Mouse (Mus musculus): ENCODE data around the gene Rasip1. TPM values are rescaled to one million over a fixed set of nuclear protein-coding genes. Genes with fewer than 3 reads are reported as not detected.
"Not testable (repeated sequence)": the region's sequence is repeated elsewhere in the genome, so short reads cannot be mapped to it uniquely, and the experiment has no call there.

The Rasip1 gene
- polyA plus RNA-seq, 1 experiment from 2014 or later, result 5.1 TPM

DNA sequence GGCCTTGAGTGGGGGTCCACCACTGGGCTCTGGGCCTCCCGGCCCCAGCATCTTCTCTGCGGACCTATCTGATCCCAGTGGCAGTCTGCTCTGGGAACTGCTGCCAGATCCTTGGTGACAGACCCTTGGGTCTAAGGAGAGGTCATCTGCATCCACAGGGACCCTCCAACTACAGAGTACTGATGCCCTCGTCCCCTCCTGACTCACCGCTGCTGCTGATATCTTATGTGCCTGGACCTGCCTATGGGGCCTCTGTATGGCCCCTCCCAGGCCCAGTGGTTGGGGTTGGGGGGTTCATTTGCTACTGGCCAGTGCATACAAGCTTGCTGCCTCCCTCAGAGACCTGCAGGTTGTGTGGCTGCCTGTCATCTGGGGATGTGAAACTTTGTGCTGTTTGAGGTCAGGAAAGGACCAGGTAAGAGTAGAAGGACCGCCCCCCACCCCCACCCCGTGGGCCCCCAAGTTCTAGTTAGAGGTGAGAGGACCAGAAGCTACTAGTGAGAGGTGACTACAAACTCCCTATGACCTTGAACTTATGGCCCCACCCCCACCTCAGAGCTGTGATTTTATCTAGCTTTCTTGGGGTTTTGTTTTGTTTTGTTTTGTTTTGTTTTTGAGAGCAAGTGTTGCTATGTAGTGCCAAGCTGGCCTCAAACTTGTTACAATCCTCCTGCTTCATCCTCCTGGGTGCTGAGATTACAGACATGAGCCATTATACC lies 17.7 kb downstream of the Rasip1 start:
- H3K4me3 ChIP-seq (ENCODE audit: low read depth, low read length), result 0 out of 2 replicates have a peak overlapping the region, but pooled peaks have one; percentile 37
- H3K9ac ChIP-seq (ENCODE audit: low read depth, low read length), result no peak overlapping the region
- peak overlapping the region; percentile 82 for H3K27ac ChIP-seq (ENCODE audit: low read depth, low read length)
- ATAC-seq (ENCODE audit: low FRiP score) (no peak), DNase-seq (ENCODE audit: low spot score) (no peak)
- 68% methylated on average over 6 of the region's 6 CpGs for WGBS
- H3K9me3 ChIP-seq (ENCODE audit: control insufficient read depth, low read length), result no peaks in the 10 kb centered on the region
- H3K4me2 ChIP-seq (replicated peaks; ENCODE audit: low read depth, low read length), result peak overlapping the region; percentile 67
- H3K27me3 ChIP-seq (ENCODE audit: control insufficient read depth, insufficient read depth, low read length), result peaks cover 2% of the 10 kb centered on the region; the same call in 1 of the 2 replicates
- no peaks in the 10 kb centered on the region for H3K36me3 ChIP-seq (ENCODE audit: control insufficient read depth, insufficient read depth, low read length)
- peaks cover 4% of the 10 kb centered on the region; the same call in 1 of the 2 replicates for H3K4me1 ChIP-seq (replicated peaks; ENCODE audit: control insufficient read depth, insufficient read depth, low read length)

- WGBS, result 64% methylated on average over 7 of the region's 7 CpGs
- DNase-seq (ENCODE audit: low spot score), result no peak
- Histone ChIP-seq H3K4me2 (replicated peaks; ENCODE audit: low read depth, low read length) (no peak overlapping the region), H3K27ac (ENCODE audit: low read depth, low read length) (no peak overlapping the region), H3K9ac (ENCODE audit: low read depth, low read length) (no peak overlapping the region), H3K4me3 (ENCODE audit: low read depth, low read length) (no peak overlapping the region), H3K4me1 (replicated peaks; ENCODE audit: control insufficient read depth, insufficient read depth, low read length) (peaks cover 2% of the 10 kb centered on the region; the same call in 1 of the 2 replicates), H3K9me3 (ENCODE audit: control insufficient read depth, low read length) (no peaks in the 10 kb centered on the region), H3K27me3 (ENCODE audit: control insufficient read depth, insufficient read depth, low read length) (no peaks in the 10 kb centered on the region), H3K36me3 (ENCODE audit: control insufficient read depth, insufficient read depth, low read length) (no peaks in the 10 kb centered on the region)
- ATAC-seq (ENCODE audit: low FRiP score), result no peak
These were observed 18.3 kb downstream of the Rasip1 start for GRCm38 (mm10) chr7:45645591-45645971.

DNA sequence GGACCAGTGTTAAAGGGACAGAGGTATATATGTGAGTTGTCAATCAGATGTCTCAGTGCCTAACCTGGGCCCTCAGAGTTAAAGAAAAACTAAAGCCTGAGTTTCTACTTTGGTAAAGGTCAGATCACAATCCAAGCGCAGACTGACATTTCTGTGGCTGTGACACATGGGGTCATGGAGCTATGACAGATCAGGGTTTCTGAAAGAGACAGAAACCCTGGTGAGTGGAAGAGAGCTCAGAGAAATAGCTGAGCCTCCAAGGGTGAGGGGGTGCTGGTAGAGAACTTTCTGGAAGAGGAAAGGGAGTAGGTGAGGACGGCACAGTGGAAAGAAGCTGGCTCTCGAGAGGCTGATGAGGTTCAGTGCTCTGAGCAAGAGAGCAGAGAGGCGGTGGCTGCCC lies 19.4 kb downstream of the Rasip1 start:
- Histone ChIP-seq H3K27me3 (ENCODE audit: control insufficient read depth, insufficient read depth, low read length) (no peaks in the 10 kb centered on the region), H3K4me1 (replicated peaks; ENCODE audit: control insufficient read depth, insufficient read depth, low read length) (peaks cover 2% of the 10 kb centered on the region; the same call in 1 of the 2 replicates), H3K36me3 (ENCODE audit: control insufficient read depth, insufficient read depth, low read length) (no peaks in the 10 kb centered on the region), H3K4me2 (replicated peaks; ENCODE audit: low read depth, low read length) (no peak overlapping the region), H3K9me3 (ENCODE audit: control insufficient read depth, low read length) (no peaks in the 10 kb centered on the region), H3K27ac (ENCODE audit: low read depth, low read length) (no peak overlapping the region), H3K9ac (ENCODE audit: low read depth, low read length) (no peak overlapping the region), H3K4me3 (ENCODE audit: low read depth, low read length) (no peak overlapping the region)
- ATAC-seq (ENCODE audit: low FRiP score) (no peak), DNase-seq (ENCODE audit: low spot score) (no peak)
- 85% methylated on average over 4 of the region's 4 CpGs for WGBS

DNA sequence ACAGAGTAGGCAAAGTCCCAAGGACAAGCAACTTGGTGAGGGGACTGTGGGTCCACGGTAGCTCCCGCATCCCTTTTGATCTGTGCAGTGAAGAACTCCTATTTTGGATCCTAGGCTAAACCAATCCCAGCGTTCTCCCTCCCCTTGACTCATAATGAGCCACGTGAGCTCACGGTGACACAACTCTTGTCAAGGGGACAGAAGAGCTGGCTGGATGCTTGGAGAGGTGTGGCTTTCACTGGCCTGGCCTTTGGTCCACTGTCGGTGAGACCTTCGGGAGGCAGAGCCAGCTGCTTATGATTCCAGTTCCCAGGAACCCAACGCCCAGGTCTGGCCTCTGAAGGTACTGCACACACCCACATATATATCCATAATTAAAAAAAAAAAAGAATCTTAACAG lies 22.1 kb downstream of the Rasip1 start:
- Histone ChIP-seq H3K27ac (ENCODE audit: low read depth, low read length) (no peak overlapping the region), H3K9me3 (ENCODE audit: control insufficient read depth, low read length) (no peaks in the 10 kb centered on the region), H3K27me3 (ENCODE audit: control insufficient read depth, insufficient read depth, low read length) (no peaks in the 10 kb centered on the region), H3K36me3 (ENCODE audit: control insufficient read depth, insufficient read depth, low read length) (no peaks in the 10 kb centered on the region), H3K9ac (ENCODE audit: low read depth, low read length) (no peak overlapping the region), H3K4me3 (ENCODE audit: low read depth, low read length) (no peak overlapping the region), H3K4me2 (replicated peaks; ENCODE audit: low read depth, low read length) (no peak overlapping the region), H3K4me1 (replicated peaks; ENCODE audit: control insufficient read depth, insufficient read depth, low read length) (0 out of 2 replicates have a peak, but pooled peaks cover 1% of the 10 kb centered on the region)
- ATAC-seq (ENCODE audit: low FRiP score) (no peak), DNase-seq (ENCODE audit: low spot score) (no peak)
- WGBS, result 74% methylated on average over 8 of the region's 8 CpGs

GRCm38 (mm10) chr7:45650484-45650883 lies 23.2 kb downstream of the Rasip1 start:
- not testable (repeated sequence) for H3K27me3 ChIP-seq (ENCODE audit: control insufficient read depth, insufficient read depth, low read length); H3K4me3 ChIP-seq (ENCODE audit: low read depth, low read length); H3K4me1 ChIP-seq (replicated peaks; ENCODE audit: control insufficient read depth, insufficient read depth, low read length); DNase-seq (ENCODE audit: low spot score); H3K4me2 ChIP-seq (replicated peaks; ENCODE audit: low read depth, low read length); H3K9ac ChIP-seq (ENCODE audit: low read depth, low read length); H3K27ac ChIP-seq (ENCODE audit: low read depth, low read length); ATAC-seq (ENCODE audit: low FRiP score); H3K36me3 ChIP-seq (ENCODE audit: control insufficient read depth, insufficient read depth, low read length); H3K9me3 ChIP-seq (ENCODE audit: control insufficient read depth, low read length)
- WGBS, result 93% methylated on average over 19 of the region's 20 CpGs

GRCm38 (mm10) chr7:45654424-45655047 lies 27.2 kb downstream of the Rasip1 start:
- Histone ChIP-seq H3K4me2 (replicated peaks; ENCODE audit: low read depth, low read length) (peak overlapping the region; percentile 11; the same call in 1 of the 2 replicates), H3K27me3 (ENCODE audit: control insufficient read depth, insufficient read depth, low read length) (no peaks in the 10 kb centered on the region), H3K9me3 (ENCODE audit: control insufficient read depth, low read length) (no peaks in the 10 kb centered on the region), H3K9ac (ENCODE audit: low read depth, low read length) (0 out of 2 replicates have a peak overlapping the region, but pooled peaks have one; percentile 27), H3K4me3 (ENCODE audit: low read depth, low read length) (no peak overlapping the region), H3K4me1 (replicated peaks; ENCODE audit: control insufficient read depth, insufficient read depth, low read length) (no peaks in the 10 kb centered on the region), H3K36me3 (ENCODE audit: control insufficient read depth, insufficient read depth, low read length) (no peaks in the 10 kb centered on the region), H3K27ac (ENCODE audit: low read depth, low read length) (no peak overlapping the region)
- DNase-seq (ENCODE audit: low spot score) (peak; percentile 40), ATAC-seq (ENCODE audit: low FRiP score) (no peak)
- 30% methylated on average over 17 of the region's 17 CpGs for WGBS

- H3K4me2 ChIP-seq (replicated peaks; ENCODE audit: low read depth, low read length), result no peak overlapping the region
- no peak overlapping the region for H3K27ac ChIP-seq (ENCODE audit: low read depth, low read length)
- WGBS, result 86% methylated on average over 11 of the region's 11 CpGs
- H3K4me1 ChIP-seq (replicated peaks; ENCODE audit: control insufficient read depth, insufficient read depth, low read length), result no peaks in the 10 kb centered on the region
- H3K36me3 ChIP-seq (ENCODE audit: control insufficient read depth, insufficient read depth, low read length), result no peaks in the 10 kb centered on the region
- H3K4me3 ChIP-seq (ENCODE audit: low read depth, low read length), result no peak overlapping the region
- H3K27me3 ChIP-seq (ENCODE audit: control insufficient read depth, insufficient read depth, low read length), result no peaks in the 10 kb centered on the region
- no peak overlapping the region for H3K9ac ChIP-seq (ENCODE audit: low read depth, low read length)
- no peak for ATAC-seq (ENCODE audit: low FRiP score)
- no peak for DNase-seq (ENCODE audit: low spot score)
- H3K9me3 ChIP-seq (ENCODE audit: control insufficient read depth, low read length), result no peaks in the 10 kb centered on the region
These were observed 33.6 kb downstream of the Rasip1 start for GRCm38 (mm10) chr7:45660746-45661478.

DNA sequence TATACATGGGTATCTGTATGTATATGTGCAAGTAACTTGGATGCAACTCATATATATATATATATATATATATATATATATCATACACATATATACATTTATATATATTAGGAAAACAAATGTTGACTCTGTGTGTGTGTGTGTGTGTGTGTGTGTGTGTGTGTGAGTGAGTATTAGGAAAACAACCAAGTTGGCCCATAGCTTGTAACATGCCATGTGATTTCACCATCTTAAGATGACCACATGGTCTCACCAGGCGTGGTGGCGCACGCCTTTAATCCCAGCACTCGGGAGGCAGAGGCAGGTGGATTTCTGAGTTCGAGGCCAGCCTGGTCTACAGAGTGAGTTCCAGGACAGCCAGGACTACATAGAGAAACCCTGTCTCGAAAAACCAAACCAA lies 34.4 kb downstream of the Rasip1 start:
- not testable (repeated sequence) for H3K4me3 ChIP-seq (ENCODE audit: low read depth, low read length); H3K4me1 ChIP-seq (replicated peaks; ENCODE audit: control insufficient read depth, insufficient read depth, low read length); ATAC-seq (ENCODE audit: low FRiP score); H3K4me2 ChIP-seq (replicated peaks; ENCODE audit: low read depth, low read length); H3K36me3 ChIP-seq (ENCODE audit: control insufficient read depth, insufficient read depth, low read length); DNase-seq (ENCODE audit: low spot score); H3K9ac ChIP-seq (ENCODE audit: low read depth, low read length); H3K27me3 ChIP-seq (ENCODE audit: control insufficient read depth, insufficient read depth, low read length); H3K9me3 ChIP-seq (ENCODE audit: control insufficient read depth, low read length); H3K27ac ChIP-seq (ENCODE audit: low read depth, low read length)
- 89% methylated on average over 6 of the region's 6 CpGs for WGBS
